Mouse (Mus musculus) adipocyte (in vitro differentiated cells): ENCODE measurements around the gene 3425401B19Rik.

ENCODE experiments used
- DNase-seq: peaks from one replicate; pipeline ENCODE4 v3.0.0-alpha.2; 2016; ENCODE audit warnings: low spot score

Gene 3425401B19Rik

DNA sequence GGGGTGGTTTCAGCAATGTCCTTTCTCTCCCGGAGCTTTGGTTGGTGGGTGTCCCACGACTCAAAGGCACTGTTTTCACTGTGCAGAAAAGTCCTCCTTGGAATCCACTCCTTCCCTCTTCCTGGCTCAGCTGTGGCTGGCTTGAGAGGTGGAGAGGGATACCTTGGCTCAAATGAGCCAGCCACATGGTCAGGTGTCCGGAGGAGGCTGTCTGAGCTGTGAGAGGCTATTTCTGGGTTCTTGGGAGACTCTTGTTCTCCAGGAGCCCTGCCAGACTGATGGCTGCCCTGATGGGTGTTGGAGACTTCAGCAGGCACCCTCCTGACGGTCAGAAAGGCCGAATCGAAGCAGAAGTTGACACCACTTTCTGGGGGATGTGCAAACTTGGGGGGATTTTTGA lies 22.0 kb downstream of the 3425401B19Rik start:
- no peak for DNase-seq

- no peak for DNase-seq
These were observed 25.3 kb downstream of the 3425401B19Rik start for GRCm38 (mm10) chr14:32659781-32660180.

- no peak for DNase-seq
These were observed 46.6 kb downstream of the 3425401B19Rik start for GRCm38 (mm10) chr14:32638485-32638884.

DNA sequence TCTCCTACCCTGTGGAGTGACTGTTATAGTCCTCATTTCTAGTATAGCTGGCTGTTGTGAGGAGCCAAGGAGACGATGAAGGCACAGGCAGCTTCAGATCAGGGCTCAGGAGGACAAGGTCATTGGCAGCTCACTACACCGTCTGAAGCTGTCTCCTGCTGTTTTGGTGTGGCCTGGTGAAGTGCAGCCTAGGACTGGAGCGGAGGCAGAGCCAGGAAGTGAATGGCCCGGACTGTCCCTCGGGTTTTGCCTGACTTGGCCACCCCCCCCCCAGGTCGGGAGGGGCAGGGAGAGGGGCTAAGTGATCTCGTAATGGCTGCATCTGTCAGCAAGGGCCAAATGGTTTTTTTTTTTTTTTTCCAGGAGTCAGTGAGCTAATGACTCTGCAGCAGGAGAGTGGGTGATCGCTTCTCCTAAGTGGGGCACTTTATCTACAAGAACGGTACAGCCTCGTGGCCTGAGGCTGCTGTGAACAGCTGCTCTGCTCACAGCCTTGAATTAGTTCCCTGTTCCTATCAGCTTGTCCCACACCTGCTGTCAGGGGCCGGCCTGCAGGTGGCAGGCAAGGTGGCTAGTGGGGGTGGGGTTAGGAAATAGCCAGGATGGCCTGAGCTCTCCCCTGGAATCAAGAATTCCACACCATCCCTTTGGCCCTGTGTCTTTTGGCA lies 50.9 kb downstream of the 3425401B19Rik start:
- no peak for DNase-seq

- no peak for DNase-seq
These were observed 52.0 kb downstream of the 3425401B19Rik start for GRCm38 (mm10) chr14:32632908-32633600.

DNA sequence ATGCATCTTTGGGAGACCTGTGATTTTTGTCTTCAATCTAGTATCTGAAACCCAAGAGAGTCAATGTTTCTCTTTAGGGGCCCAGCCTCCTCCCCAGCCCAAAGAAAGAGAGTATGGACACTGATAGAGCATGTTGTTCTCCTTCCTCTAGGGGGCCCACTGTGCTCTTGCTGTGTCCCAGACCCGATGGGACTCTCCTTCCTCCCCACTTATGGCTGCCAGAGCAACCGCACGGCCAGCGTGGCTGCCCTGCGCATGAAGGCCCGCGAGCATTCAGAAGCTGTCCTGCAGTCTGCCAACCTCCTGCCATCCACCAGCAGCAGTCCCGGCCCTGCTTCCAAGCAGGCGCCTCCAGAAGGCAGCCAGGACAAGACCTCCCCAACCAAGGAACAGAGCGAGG lies 56.5 kb downstream of the 3425401B19Rik start:
- no peak for DNase-seq

GRCm38 (mm10) chr14:32627271-32627670 lies 57.8 kb downstream of the 3425401B19Rik start:
- no peak for DNase-seq

- no peak for DNase-seq
These were observed 60.3 kb downstream of the 3425401B19Rik start for GRCm38 (mm10) chr14:32624811-32625210.

- DNase-seq, result no peak
These were observed 60.8 kb downstream of the 3425401B19Rik start for GRCm38 (mm10) chr14:32624245-32624644.

GRCm38 (mm10) chr14:32617253-32617652 lies 67.8 kb downstream of the 3425401B19Rik start:
- no peak for DNase-seq

DNA sequence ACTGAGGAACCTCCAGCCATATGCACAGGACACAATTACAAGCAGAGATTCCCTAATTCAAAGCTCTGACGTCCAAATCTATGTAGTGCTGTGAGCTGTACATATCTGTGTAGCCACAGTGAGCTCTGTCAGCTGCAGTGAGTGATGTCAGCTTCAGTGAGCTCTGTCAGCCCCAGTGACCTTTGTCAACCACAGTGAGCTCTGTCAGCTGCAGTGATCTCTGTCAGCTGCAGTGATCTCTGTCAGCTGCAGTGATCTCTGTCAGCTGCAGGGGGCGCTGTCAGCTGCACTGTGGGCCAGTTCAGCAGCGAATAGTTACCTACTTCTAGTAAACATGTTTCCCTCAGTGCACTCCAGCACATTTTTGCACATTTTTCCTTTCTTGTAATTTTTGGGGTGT lies 75.7 kb downstream of the 3425401B19Rik start:
- DNase-seq, result peak; percentile 16
